11 mouse cellular contexts compared by ENCODE assay signal in genomic region chr10:95257979-95258378, GRCm38 (mm10).
DNase-seq lines count a peak whose midpoint lies in the region; ATAC-seq and TF ChIP-seq lines count a peak whose summit lies in the region.
"Had no signal": no experiment of that assay in that cellular context is flagged by ENCODE, and none has a peak within 500 bp of the region (broad histone marks: within the 10 kb centered on the region; RNA-seq: fewer than 3 reads in every experiment).

No protein-coding gene starts in this region.

- H3K4me3 ChIP-seq in layer of hippocampus, adult 2 months = no peak overlapping the region
- H3K4me3 ChIP-seq in ES-E14 (ENCODE audit: insufficient read depth in 1 of 2, low read depth in 1 of 2, low read length in 2 of 2, poor library complexity in 1 of 2, severe bottlenecking in 1 of 2) = no peak overlapping the region
- H3K4me3 ChIP-seq: limb, embryonic 15.5 days had no signal

- no peaks in the 10 kb centered on the region for H3K9me3 ChIP-seq in ES-E14 (ENCODE audit: control insufficient read depth, insufficient read depth, low read depth, low read length)
- H3K9me3 ChIP-seq: limb, embryonic 15.5 days had no signal

- H3K4me1 ChIP-seq in ES-E14 (ENCODE audit: control insufficient read depth in 2 of 2, insufficient read depth in 2 of 2, low read length in 2 of 2, poor library complexity in 1 of 2) = peaks cover 13 to 23% of the 10 kb centered on the region in 2 experiments; a peak in 3 of 4 replicates

- H3K36me3 ChIP-seq in ES-E14 (ENCODE audit: control insufficient read depth, insufficient read depth, low read length, poor library complexity, severe bottlenecking) = no peaks in the 10 kb centered on the region
- H3K36me3 ChIP-seq: limb, embryonic 15.5 days had no signal

- in situ Hi-C loops in ES-E14 (cut with MboI; ENCODE audit: low sequenced_read_pairs in 2 of 2, unreplicated experiment in 2 of 2) = no loop called here

- peak; percentile 31; the same call in 1 of the 2 replicates for ATAC-seq in monocyte, adult 5-6 weeks (replicated peaks; ENCODE audit: insufficient number of reproducible peaks, low FRiP score, low TSS enrichment, poor library complexity, severe bottlenecking)

- DNase-seq in cerebellum, postnatal 10 days = peak; percentile 48 to 53
- DNase-seq in cerebellum, adult 9-11 months = no peak
- no peak for DNase-seq in layer of hippocampus, adult 2 months (ENCODE audit: low spot score in 2 of 2)
- DNase-seq in layer of hippocampus, postnatal 10 days (ENCODE audit: low spot score in 2 of 2) = no peak
- peak; percentile 72 for DNase-seq in ES-E14 (ENCODE audit: low read depth, low spot score)
- no peak for DNase-seq in urinary bladder, adult 2 months (ENCODE audit: low spot score)
- no peak for DNase-seq in cerebellum, postnatal 36 days
- DNase-seq: layer of hippocampus, adult 9-11 months; lung, postnatal 36 days had no signal

- TF ChIP-seq CTCF in layer of hippocampus, adult 2 months (conservative IDR thresholded peaks at IDR 0.05) = peak; percentile 39

- H3K9ac ChIP-seq in ES-E14 (ENCODE audit: insufficient read depth, low read depth, low read length, poor library complexity, severe bottlenecking) = no peak overlapping the region
- H3K9ac ChIP-seq: limb, embryonic 15.5 days had no signal

- peak overlapping the region; percentile 51; the same call in 1 of the 2 replicates for H3K27ac ChIP-seq in layer of hippocampus, adult 2 months
- H3K27ac ChIP-seq in ES-E14 (ENCODE audit: insufficient read depth, low read depth, low read length, poor library complexity, severe bottlenecking) = peak overlapping the region; percentile 2; the same call in 1 of the 2 replicates
- H3K27ac ChIP-seq: limb, embryonic 15.5 days had no signal

TF ChIP-seq in ES-E14, 5 proteins besides CTCF, POLR2A, EP300 and RAD21:
- no peak for TF ChIP-seq ZC3H11A (IDR thresholded peaks at IDR 0.05; ENCODE audit: borderline replicate concordance, low read depth, low read length)
- TF ChIP-seq ZNF384 (IDR thresholded peaks at IDR 0.05; ENCODE audit: low read depth, low read length) = no peak
- no peak for TF ChIP-seq MAFK (IDR thresholded peaks at IDR 0.05; ENCODE audit: insufficient read depth, low read depth, low read length)
- no peak for TF ChIP-seq CHD2 (IDR thresholded peaks at IDR 0.05; ENCODE audit: low read depth, low read length)
- no peak for TF ChIP-seq HCFC1 (IDR thresholded peaks at IDR 0.05; ENCODE audit: borderline replicate concordance, insufficient read depth, low read length)

Comparison
In these comparisons a context has a peak if more than half of its experiments do, and no peak if none do; other contexts are left out.
1. DNase-seq: peak in cerebellum, postnatal 10 days (2 of 2) and ES-E14 (single experiment); none in cerebellum, adult 9-11 months (single experiment), layer of hippocampus, adult 2 months (0 of 2), layer of hippocampus, postnatal 10 days (0 of 2), urinary bladder, adult 2 months (single experiment) and cerebellum, postnatal 36 days (0 of 2).